Mouse (Mus musculus) monocyte, adult 5-6 weeks (primary cell): ENCODE data around the gene Hist1h2bn. TPM values are rescaled to one million over a fixed set of nuclear protein-coding genes. Genes with fewer than 3 reads are reported as not detected.
"Not testable (repeated sequence)": the region's sequence is repeated elsewhere in the genome, so short reads cannot be mapped to it uniquely, and the experiment has no call there.

ENCODE experiments used
- ATAC-seq: fragments of 153-309, 156-312 bp; replicated peaks from 2 replicates; pipeline ENCODE4 v1.8.0; 2017; ENCODE audit warnings: mild to moderate bottlenecking; ENCODE audit not compliant: low TSS enrichment, insufficient number of reproducible peaks, severe bottlenecking, poor library complexity, low FRiP score
- total RNA-seq: library from RNA; stranded (forward); fragments of 200-1000, 200-491, 200-594 nt; gene quantifications from 3 replicates; pipeline ENCODE4 v1.2.3, GENCODE M21; 2017

The Hist1h2bn gene
- total RNA-seq, 1 experiment from 2014 or later: 81.8 TPM

- ATAC-seq: no peak
Measured at GRCm38 (mm10) chr13:21722993-21723836, 30.7 kb upstream of the Hist1h2bn start.

GRCm38 (mm10) chr13:21727948-21728572 is 25.9 kb upstream of the Hist1h2bn start:
- no peak for ATAC-seq

GRCm38 (mm10) chr13:21729544-21729943 is 24.4 kb upstream of the Hist1h2bn start:
- ATAC-seq: no peak

GRCm38 (mm10) chr13:21733466-21733865 is 20.5 kb upstream of the Hist1h2bn start:
- no peak for ATAC-seq

GRCm38 (mm10) chr13:21734010-21734905 is 19.7 kb upstream of the Hist1h2bn start:
- peak; percentile 88 for ATAC-seq

- peak; percentile 67 for ATAC-seq
Measured at GRCm38 (mm10) chr13:21734906-21735767, 18.8 kb upstream of the Hist1h2bn start, which contains the start of gene Hist1h4j. Hist1h4j (plus strand) TSS chr13:21735064.

- ATAC-seq: no peak
Measured at GRCm38 (mm10) chr13:21745006-21745405, 8.9 kb upstream of the Hist1h2bn start.

GRCm38 (mm10) chr13:21749387-21750158 is 4.3 kb upstream of the Hist1h2bn start:
- ATAC-seq: no peak

GRCm38 (mm10) chr13:21750159-21751017 is 3.5 kb upstream of the Hist1h2bn start, which contains the start of gene Hist1h4k:
Hist1h4k (minus strand) TSS chr13:21750505.
- peak; percentile 87 for ATAC-seq

- ATAC-seq: no peak
Measured at GRCm38 (mm10) chr13:21751417-21751816, 2.5 kb upstream of the Hist1h2bn start.

GRCm38 (mm10) chr13:21751827-21752226 is 2.1 kb upstream of the Hist1h2bn start:
- ATAC-seq: no peak

- ATAC-seq: no peak
Measured at GRCm38 (mm10) chr13:21752356-21752755, 1.6 kb upstream of the Hist1h2bn start.

GRCm38 (mm10) chr13:21753051-21753523 is 836 bp upstream of the Hist1h2bn start:
- no peak for ATAC-seq

GRCm38 (mm10) chr13:21754294-21755001 is 525 bp downstream of the Hist1h2bn start:
- not testable (repeated sequence) for ATAC-seq

GRCm38 (mm10) chr13:21755707-21756106 is 1.8 kb downstream of the Hist1h2bn start:
- ATAC-seq: no peak
